Mouse (Mus musculus) brain, embryonic 14.5 days (tissue): Measurements from ENCODE around the gene 1700021F05Rik. TPM values are rescaled to one million over a fixed set of nuclear protein-coding genes. Genes with fewer than 3 reads are reported as not detected.

ENCODE experiments used
- DNase-seq: peaks from one replicate; pipeline ENCODE4 v3.0.0-alpha.2; 2011; ENCODE audit warnings: low read depth
- CTCF ChIP-seq: fragments of 200-500 bp; IDR thresholded peaks from 2 replicates; pipeline ENCODE4 v1.5.1; 2012; ENCODE audit warnings: inconsistent platforms, mild to moderate bottlenecking, moderate library complexity, borderline replicate concordance; ENCODE audit not compliant: insufficient read depth, insufficient read length; ENCODE audit errors: extremely low read depth
- POLR2A ChIP-seq: fragments of 200-500 bp; IDR thresholded peaks from 2 replicates; pipeline ENCODE4 v1.6.1; 2012; ENCODE audit warnings: mild to moderate bottlenecking, inconsistent platforms, borderline replicate concordance; ENCODE audit not compliant: poor library complexity, insufficient read depth, insufficient read length, severe bottlenecking; ENCODE audit errors: extremely low read depth
- polyA plus RNA-seq: library from polyadenylated mRNA; depleted of rRNA; stranded (reverse); fragments of >200 nt; gene quantifications from 2 replicates; pipeline ENCODE4 v1.2.3, GENCODE M21; 2012

Gene 1700021F05Rik
- polyA plus RNA-seq, 1 experiment: 26.4 TPM

DNA sequence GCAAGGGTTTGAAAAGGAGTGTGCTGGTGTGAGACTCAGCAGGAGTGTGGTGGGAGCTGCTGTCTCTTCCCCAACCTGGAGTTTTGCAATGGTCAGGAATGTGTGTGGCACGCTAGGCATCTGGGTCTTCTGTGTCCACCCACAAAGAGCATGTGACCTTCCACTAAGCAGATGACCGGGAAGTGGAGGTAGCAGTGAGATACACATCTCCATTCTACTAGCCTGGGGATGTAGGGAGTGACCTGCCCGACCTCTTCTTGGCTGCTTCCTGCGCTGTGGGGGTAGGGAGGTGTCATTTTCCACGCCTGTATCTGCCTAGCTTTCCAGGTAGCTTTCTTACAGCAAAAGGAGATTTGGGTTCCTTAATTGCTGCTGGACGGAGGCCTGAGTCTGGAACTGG is 51.2 kb downstream of the 1700021F05Rik start:
- no peak for TF ChIP-seq POLR2A
- no peak for TF ChIP-seq CTCF
- no peak for DNase-seq

DNA sequence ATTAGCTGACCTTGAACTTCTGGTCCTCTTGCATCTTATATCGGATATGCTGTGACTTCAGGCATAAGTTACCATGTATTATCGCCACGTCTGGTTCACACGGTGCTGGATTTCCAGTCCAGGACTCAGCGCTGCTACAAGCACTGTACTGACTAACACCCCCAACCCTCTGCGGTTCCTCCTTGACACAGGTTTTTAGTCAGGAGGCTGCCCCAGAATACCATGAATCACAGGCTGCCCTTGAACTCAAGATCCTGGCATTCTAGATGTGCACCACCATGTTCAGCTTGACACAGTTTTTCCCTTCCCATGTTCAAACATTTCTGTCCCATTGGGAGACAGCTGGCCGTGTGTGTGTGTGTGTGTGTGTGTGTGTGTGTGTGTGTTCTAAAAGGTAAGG is 51.7 kb downstream of the 1700021F05Rik start:
- TF ChIP-seq CTCF: no peak
- no peak for TF ChIP-seq POLR2A
- DNase-seq: no peak

DNA sequence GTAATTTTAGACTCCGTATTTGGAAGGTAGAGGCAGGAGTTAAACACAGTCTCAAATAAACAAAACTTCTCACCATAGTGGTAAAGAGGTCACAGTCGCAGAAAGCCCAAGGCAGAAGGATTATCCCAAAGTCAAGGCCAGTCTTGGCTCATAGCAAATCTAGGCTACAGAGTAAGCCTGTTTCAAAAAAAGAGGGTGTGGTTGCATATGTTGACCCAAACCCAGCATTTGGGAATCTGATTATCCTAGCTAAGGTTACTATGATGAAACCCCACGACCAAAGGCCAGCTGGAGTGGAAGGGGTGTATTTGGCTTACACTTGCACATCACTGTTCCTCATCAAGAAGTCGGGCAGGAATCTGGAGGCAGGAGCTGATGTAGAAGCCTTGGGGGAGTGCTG is 52.5 kb downstream of the 1700021F05Rik start:
- TF ChIP-seq POLR2A (no peak), CTCF (no peak)
- no peak for DNase-seq

DNA sequence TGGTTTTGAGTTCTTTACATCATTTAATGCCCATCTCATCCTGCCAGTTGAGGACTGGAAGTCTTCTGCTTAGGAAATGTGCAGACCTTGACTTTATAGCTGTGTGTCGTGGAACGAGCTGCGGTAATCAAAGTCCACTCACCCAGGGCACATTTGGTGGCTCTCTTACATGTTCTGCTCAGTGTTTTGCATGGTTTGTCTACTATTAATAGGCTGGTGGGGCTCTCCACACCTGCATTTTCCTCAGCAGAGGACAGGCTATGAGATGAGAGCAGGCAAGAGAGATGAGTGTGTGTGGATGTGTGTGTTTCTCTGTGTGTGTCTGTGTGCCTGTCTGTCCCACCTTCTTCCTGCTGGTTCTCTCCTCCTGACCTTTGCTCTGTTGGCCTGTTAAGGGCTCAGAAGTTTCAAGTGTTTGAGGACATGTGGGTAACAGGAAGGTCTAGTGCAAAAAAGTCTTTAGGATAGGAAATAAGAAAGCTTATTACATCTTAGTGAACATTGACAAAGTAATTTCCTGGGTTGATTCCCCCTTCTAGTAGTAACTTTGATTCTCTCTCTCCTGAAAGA is 53.3 kb downstream of the 1700021F05Rik start:
- TF ChIP-seq CTCF: no peak
- TF ChIP-seq POLR2A: no peak
- DNase-seq: no peak

DNA sequence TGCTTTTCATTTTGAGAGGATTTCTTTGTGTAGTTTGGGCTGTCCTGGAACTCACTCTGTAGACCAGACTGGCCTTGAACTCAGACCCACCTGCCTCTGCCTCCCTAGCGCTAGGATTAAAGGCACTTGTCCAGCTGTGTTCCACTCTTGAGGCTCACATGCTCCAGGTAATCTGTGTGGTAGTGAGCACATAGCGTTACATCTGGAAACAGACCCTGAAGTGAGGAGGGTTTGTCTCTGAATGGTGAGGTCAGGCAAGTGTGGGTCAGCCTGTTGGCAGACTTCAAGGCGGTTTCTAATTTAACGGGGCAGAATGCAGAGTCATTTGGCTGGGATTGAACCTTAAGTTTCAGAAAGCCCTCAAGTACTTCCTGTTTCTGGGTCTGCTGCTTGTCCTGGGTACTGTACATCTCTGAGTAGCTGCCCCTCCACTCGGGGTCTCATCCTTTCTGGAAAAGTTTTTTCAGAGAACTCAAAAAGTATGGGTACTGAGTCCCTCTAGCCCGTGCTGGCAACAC is 55.0 kb downstream of the 1700021F05Rik start:
- TF ChIP-seq POLR2A (no peak), CTCF (no peak)
- no peak for DNase-seq

DNA sequence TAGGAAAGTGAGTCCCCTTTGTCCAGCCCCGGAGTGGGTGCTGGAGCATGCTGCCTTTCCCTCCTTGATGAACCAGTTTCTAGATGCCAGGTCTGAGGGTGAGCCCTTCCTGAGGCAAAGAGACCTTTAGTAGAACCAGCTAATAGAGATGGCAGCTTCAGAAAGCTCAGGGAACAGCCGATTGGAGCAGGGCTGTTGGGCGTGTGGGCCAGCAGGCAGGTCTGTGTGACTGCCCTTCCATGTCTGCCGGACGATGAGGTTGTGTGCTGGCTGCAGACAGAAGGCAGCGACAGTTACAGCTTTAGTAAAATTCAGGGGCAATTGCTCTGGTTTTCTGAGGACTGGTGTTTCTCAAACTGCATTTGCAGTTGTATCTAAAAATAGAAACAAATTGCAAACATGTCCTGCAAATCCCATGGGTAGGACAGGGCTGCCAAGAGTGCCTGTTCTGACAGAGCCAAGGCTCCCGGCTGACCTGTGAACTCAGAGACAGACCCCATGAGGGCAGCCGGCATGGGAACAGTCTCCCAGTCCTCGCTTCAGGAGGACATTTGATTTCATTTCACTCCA is 57.3 kb downstream of the 1700021F05Rik start:
- no peak for TF ChIP-seq POLR2A
- TF ChIP-seq CTCF: no peak
- DNase-seq: no peak

DNA sequence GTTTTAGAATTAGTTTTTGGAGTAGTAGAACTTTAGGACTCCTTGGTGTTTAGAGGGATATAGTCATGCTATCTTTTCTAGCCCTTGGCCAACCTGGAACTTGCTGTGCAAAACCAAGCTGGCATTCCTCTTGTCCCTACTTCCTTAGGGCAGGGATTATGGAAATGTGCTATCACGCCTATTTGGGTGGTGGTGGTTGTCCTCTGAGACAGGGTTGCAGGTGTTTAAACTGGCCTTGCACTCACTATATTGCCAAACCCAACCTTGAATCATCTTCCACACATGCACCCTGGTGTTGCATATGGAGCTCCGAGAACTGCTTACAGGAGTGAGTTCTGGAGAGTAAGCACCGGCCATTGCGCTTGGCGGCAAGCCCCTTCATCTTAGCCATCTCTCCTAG is 58.8 kb downstream of the 1700021F05Rik start:
- no peak for TF ChIP-seq POLR2A
- no peak for DNase-seq

DNA sequence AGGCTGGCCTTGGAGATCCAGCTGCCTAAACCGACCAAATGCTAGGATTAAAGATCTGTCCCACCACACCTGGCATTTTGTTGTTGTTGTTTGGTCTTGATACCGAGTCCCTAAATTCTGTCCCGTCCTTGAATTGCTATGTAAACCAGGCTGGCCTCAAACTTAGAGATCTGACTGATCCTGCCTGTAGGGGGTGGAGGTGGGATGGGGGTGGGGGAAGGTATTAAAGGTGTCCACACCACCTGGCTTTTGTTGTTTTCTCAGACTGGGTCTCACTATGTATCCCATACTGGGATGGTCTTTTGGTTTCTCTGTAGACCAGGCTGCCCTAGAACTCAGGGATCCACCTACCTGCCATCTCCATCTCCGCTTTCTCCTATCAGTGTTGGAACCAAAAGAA is 59.6 kb downstream of the 1700021F05Rik start:
- no peak for DNase-seq
- no peak for TF ChIP-seq CTCF
- no peak for TF ChIP-seq POLR2A

DNA sequence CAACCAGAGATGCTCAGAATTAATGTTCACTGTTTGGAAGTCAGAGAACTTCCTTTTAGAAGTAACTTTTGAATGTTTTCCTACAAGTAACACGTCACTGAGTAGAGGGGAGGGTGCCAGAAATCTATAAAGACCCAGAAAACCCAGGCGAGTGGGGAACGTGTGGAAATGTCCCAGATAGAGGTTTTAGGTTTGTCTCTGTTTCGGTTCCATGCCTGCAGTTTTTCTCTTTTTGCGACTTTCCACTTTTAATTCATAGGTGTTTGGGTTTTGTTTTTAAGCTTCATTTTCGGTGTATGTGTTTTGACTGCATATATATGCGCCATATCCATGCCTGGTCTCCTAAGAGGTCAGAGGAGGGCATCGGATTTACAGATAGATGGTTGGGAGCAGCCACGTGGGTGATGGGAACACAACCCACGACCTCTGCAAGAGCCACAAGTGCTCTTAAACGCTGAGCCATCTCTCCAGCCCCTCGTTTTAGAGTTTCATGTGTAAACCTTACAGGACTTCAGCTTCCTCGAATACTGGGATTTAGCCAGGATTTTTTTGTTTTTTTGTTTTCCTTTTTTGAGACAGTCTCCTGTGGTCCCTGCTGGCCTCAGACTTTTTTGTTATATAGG is 60.5 kb downstream of the 1700021F05Rik start:
- peak; percentile 20 for DNase-seq

DNA sequence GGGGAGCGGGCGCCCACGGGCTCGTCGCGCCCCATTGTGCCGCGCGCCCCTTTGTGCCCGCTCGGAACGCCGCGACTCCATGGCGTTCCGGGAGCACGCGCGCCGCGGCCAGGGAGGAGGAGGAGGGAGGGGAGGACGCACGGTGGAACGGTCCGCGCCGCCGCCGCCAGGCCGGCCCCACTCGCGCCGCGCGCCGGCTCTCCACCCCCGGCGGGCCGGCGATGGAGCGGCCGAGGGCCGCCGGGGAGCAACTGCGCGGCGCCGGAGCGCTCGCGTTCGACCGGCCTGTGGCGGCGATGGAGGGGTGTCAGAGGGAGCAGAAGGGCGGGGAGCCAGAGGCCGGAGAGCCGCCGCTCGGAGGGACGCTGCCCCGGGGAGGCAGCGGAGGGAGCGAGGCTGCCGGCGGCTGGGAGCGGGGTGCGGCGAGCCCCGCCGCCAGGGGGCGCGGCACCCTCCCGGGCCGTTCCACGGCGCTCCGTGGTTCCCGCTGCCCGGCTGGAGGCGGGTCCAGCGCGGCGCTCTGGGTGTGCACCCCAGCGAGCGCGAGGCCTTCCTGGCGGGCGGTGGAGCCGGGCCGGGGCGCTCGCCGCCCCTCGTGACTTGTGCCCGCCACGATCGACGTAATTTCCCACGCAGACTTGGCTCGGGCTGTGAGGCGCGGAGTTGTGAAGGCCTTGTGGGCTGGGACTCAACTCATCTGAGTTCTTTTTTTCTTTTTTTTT is 61.2 kb downstream of the 1700021F05Rik start:
- TF ChIP-seq POLR2A (peak; percentile 82), CTCF (peak; percentile 66)
- DNase-seq: peak; percentile 86

More for the DNA sequence above, 60.5 kb downstream of the 1700021F05Rik start:
- TF ChIP-seq CTCF (no peak), POLR2A (no peak)

DNA sequence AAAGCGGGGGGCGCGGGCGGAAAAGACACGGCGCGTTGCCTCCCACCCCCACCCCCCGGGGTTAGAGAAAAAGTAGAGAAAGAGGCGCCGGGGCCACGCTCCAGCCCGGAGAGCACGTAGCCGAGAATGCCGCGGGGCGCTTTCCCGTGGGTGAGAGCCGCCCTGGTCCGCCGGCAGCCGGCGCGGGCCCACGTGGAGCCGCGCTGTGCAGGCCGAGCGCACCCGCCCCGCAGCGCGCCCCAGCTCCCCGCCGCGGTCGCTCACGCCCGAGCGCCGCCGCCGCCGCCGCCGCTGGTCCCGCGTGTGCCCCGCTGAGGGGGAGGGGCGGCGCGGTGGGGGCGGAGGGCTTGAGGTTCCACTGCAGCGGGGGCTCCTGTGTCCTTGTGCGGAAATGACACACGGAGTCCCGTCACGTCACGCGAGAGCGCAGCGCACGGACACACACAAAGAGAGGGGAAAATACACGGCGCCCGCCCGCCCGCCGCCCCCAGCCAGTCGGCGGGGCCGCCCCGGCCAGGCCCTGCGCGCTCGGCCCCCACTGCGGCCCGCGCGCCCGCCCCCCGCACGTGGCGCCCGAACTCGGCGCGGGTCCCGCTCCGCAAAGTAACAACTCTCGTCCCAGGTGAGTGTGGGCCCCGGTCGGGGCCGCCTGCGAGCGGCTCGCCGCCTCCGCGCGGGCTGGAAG is 61.9 kb downstream of the 1700021F05Rik start, which contains the start of gene Bend3:
Gene Bend3 (plus strand): TSS at position 81 of the 685 bp plus-strand sequence.
- TF ChIP-seq CTCF: no peak
- DNase-seq: peak; percentile 80
